Mouse (Mus musculus) R1 (cell line): ENCODE measurements around the gene 1700018B08Rik.

ENCODE experiments used
- DNase-seq: peaks from one replicate; pipeline ENCODE4 v3.0.0-alpha.2; 2018; ENCODE audit warnings: low read depth, low spot score

The 1700018B08Rik gene

GRCm38 (mm10) chr8:121562941-121563351 lies 18.8 kb upstream of the 1700018B08Rik start:
- no peak for DNase-seq

DNA sequence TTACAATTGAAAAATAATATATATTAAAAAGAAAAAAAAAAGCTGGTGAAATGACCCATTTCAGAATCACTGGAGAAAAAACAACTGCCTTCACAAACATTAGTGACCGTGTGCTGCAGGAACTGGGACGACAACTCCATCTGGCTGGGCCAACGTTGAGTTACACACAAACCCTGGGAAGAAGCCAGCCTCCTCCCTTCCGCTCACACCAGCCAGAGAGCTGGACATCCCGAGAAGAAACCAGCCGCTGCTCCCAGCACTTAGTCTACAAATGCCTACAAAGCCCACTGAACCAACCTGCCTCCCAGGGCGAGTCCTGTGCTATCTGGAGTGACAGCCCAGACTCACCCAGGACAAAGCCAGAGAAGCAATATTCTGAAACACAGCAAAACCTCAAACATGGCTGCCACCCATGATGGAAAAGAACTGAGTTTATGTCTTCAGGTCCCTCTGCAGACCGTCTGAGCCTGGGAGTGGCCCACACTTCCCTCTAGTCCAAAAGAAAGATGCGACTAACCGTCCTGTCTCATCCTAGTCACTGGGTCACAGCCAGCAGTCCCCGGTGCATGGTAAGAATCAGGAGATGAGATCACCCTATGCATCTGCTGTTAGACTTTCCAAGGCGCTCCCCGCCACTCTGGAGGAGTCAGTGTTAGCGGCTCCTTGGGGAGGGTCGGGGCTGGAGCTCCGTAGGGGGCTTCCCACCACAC lies 17.7 kb upstream of the 1700018B08Rik start:
- DNase-seq = no peak

GRCm38 (mm10) chr8:121560432-121561100 lies 16.4 kb upstream of the 1700018B08Rik start:
- no peak for DNase-seq

GRCm38 (mm10) chr8:121559801-121560200 lies 15.7 kb upstream of the 1700018B08Rik start:
- no peak for DNase-seq

- no peak for DNase-seq
These were observed 14.4 kb upstream of the 1700018B08Rik start for GRCm38 (mm10) chr8:121558538-121558937.

GRCm38 (mm10) chr8:121557746-121558145 lies 13.6 kb upstream of the 1700018B08Rik start:
- no peak for DNase-seq

DNA sequence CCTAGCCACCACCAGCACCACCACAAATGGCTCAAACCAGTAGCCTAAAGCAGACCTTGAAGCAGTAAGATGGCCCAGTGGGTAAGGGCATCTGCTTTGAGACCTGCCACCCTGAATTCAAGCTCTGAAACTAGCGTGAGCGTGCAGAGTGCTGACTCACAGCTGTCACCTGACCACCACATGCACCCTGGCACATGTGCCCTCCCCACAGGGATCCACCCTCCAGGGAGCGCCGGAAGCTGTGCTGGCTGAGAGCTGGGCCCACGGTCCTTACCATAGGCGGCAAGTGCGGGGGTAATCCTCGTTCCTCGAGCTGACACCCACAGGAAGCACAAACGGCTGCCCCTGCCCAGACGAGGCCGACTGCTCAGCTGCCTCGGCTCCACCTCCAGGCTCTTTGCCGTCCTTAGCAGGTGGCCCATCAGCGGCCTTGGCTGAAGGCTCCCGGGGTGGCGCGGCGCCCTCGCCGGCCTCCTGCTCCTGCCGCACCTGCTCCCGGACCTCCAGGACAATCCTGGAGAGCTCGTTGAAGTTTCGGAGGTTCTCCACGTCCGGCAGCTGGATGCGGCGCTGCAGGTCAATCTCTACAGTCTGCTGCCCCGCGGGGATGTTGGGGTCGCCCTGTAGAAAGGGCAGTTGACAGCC lies 9.8 kb upstream of the 1700018B08Rik start:
- DNase-seq = no peak

DNA sequence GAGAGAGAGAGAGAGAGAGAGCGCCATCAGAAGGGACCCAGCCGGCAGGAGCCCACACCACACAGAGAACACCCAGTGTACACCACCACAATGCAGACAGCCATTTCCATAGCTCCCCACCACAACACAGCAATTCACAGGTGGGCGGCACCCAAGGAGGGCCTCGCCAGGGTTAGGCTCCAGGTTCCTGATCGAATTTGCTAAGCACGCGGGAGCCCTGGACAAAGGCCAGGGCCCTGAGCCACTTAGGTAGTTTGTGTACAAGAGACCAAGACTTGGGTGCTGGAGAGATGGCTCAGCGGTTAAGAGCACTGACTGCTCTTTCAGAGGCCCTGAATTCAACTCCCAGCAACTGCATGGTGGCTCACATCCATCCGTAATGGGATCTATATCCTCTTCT lies 8.4 kb upstream of the 1700018B08Rik start:
- DNase-seq = no peak

- DNase-seq = peak; percentile 35
These were observed 7.2 kb upstream of the 1700018B08Rik start for GRCm38 (mm10) chr8:121551065-121551985.

GRCm38 (mm10) chr8:121550056-121550455 lies 5.9 kb upstream of the 1700018B08Rik start:
- no peak for DNase-seq

DNA sequence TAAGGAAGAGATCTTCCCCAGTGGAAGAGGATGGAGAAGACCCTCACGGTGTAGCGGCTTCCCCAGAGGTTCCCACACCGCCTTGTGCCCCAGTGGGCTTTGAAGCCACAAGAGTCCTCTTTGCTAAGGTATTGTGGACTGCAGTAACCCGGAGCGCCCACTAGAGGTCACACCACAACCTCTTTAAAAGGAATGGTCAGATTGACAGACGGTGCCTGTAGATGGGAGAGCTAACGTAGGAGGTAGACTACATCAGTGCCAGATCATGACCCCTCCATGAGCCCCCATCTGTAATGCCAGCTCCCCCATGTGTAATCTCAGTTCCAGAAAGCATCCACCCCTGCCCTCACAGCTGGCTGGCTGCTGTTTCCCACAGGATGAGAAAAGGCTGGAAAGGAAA lies 3.0 kb upstream of the 1700018B08Rik start:
- peak; percentile 87 for DNase-seq

DNA sequence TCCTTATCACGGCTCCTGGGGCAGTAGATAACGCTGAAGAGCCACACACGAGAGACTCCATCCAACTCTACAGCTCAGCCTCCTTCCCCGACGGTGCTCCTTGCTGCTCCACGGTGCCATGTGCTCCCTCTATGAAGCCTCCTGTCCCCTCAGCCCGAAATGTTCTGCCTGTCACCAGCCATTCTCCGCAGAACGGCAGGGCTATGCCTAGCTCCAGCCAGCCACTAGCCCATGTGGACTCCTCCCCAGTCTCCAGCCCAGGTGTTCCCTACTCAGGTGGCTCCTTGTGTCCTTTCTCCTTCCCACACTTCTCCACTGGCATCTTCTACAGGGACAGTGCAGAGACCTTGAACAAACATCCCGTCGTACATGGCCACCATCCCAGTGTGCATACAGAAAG lies 816 bp upstream of the 1700018B08Rik start:
- DNase-seq = no peak

GRCm38 (mm10) chr8:121542901-121543300 lies 1.2 kb downstream of the 1700018B08Rik start:
- DNase-seq = no peak

DNA sequence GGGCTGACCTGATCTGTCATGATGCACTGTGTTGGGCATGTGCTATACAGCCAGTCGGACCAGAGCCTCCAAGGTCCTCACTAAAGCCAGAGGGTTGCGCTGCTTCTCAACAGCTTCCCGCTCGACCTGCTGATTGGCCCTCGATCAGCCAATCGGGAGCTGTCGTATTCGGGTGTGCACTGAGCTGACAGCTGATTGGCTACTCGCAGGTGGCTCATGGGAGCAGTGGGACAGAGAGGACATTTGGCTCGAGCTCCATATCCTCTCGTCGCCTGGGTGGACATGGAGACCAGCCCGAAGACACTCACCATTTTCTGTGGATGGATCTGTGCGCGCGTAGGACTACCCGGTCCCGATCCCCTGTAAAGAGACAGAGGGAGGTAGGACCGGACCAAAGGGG lies 2.3 kb downstream of the 1700018B08Rik start:
- DNase-seq = peak; percentile 93

GRCm38 (mm10) chr8:121532381-121532780 lies 11.7 kb downstream of the 1700018B08Rik start:
- peak; percentile 69 for DNase-seq

DNA sequence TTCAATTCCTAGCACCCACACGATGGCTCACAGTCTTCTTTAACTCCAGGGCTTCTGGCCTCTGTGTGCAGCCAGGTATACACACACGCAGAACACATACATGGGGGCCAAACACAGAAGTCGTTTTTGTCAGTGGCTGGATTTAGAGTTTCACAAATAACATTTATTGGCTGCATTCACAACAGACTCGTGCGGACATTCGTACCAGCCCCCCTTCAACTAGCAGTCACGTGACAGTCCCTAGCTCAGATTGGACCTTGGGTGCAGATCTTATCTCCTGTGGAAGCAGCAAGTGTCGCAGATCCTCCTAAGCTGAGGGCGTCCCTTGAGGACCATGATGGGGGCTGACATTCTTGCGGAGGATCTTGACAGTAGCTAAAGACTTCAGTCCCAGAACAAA lies 13.5 kb downstream of the 1700018B08Rik start:
- DNase-seq = no peak

- no peak for DNase-seq
These were observed 15.3 kb downstream of the 1700018B08Rik start for GRCm38 (mm10) chr8:121528790-121529189.

DNA sequence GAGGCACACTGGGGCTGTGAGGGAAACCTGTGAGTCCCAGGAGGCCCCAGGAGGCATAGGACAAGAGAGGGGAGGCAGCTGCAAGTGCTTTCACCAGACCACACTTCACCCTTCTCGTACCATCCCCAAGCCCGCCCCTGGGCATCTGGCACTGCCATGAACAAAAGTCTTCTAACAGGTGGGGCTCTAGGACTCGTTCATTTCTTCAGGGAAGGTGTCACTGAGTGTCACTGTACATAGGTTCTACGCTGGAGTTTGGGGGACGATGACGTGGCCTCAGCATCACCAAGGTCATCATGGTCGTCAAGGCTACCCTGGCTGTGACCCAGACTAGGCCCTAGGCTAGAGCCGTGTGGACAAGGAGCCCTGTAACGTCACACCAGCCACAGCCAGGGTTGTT lies 16.4 kb downstream of the 1700018B08Rik start:
- DNase-seq = no peak

DNA sequence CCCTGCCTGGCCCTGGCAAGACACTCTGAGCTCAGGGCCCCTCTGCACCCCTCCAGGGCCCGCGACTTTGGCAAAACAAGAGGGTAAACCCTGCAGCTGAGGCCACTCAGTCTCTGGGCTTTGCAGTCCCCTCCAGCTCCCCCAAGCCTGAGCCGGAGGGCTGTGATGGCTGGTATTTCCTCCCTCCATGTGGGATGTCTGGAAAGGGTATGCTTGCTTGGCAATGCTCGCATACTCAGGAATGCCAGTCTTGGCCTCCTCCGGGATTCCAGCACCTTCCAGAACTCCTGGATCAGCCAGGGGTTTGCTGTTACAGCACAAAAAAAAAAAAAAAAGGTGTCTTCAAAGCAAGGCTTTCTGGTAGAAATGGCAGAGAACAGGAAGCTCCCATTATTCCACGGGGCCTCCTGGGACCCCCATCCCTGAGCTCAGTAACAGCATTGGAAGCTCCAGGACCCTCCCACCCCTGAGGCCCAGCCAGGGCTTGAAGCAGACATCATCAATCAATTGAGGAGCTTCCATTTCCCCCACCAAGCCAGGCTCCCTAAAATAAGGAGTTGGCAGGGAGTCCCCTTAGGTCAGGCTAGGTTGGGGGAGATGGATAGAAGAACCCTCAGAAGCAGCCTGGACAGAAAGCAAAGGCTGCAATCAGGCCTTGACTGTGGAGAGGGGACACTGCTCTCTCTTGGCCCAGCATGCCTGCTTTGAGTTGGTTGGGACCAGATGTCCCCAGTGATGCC lies 17.1 kb downstream of the 1700018B08Rik start:
- DNase-seq = no peak

DNA sequence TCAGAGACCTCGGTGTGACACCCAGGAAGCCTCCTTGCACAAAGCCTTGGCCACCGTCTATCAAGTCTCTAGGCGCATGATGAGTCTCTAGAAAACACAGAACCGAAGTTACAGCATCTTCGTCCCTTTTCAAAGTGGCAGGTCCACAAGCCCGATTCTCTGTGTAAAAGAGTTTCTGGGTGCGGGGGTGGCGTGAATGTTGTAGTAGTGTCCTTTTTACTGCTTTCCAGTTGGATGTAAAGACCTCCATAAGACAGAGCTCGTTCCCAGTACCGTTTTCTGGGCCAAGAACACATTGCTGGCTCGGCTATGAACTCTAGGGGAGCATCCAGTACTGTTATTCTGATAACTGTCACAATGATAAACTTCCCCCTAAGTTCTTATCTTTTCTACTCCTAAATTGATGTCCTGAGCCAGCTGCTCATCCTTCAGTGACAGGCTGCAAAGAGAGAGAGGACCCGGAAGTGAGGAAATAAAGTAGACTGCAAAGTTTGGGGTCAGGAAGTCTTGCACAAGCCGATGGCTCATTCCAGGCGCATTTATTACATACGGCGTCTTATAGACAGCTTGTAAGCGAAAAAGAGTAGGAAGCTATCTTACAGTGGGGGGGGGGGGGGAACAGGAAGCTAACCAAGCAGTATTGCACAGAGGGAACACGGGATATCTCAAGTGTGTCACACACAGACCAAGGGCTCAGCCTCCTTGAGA lies 18.9 kb downstream of the 1700018B08Rik start:
- no peak for DNase-seq
